Mouse (Mus musculus): ENCODE measurements around the gene Ist1.

Gene Ist1

GRCm38 (mm10) chr8:109693146-109693900 lies at the start of gene Ist1:
Gene Ist1 (minus strand): TSS chr8:109693260.
- under 1% methylated on average over 57 of the region's 57 CpGs for WGBS

GRCm38 (mm10) chr8:109738049-109738380 lies 45.0 kb upstream of the Ist1 start:
- 55% methylated on average over 1 of the region's 1 CpGs for WGBS

- 1% methylated on average over 58 of the region's 59 CpGs for WGBS
These were observed 44.4 kb upstream of the Ist1 start, which contains the start of gene Atxn1l for GRCm38 (mm10) chr8:109737237-109738048. Gene Atxn1l (minus strand): TSS chr8:109737739.

- WGBS = 2% methylated on average over 8 of the region's 8 CpGs
These were observed 43.8 kb upstream of the Ist1 start for GRCm38 (mm10) chr8:109736819-109737218.

GRCm38 (mm10) chr8:109734018-109734417 lies 41.0 kb upstream of the Ist1 start:
- 75% methylated on average over 3 of the region's 3 CpGs for WGBS

GRCm38 (mm10) chr8:109731012-109731411 lies 38.0 kb upstream of the Ist1 start:
- WGBS = 58% methylated on average over 3 of the region's 3 CpGs

- 58% methylated on average over 3 of the region's 3 CpGs for WGBS
These were observed 32.0 kb upstream of the Ist1 start for GRCm38 (mm10) chr8:109725106-109725505.

GRCm38 (mm10) chr8:109714961-109715360 lies 21.9 kb upstream of the Ist1 start:
- 82% methylated on average over 5 of the region's 5 CpGs for WGBS

GRCm38 (mm10) chr8:109712521-109712920 lies 19.5 kb upstream of the Ist1 start:
- WGBS = 63% methylated on average over 1 of the region's 1 CpGs

GRCm38 (mm10) chr8:109707921-109708320 lies 14.9 kb upstream of the Ist1 start:
- WGBS = 92% methylated on average over 4 of the region's 4 CpGs

GRCm38 (mm10) chr8:109706874-109707237 lies 13.8 kb upstream of the Ist1 start:
- WGBS = 3% methylated on average over 2 of the region's 2 CpGs

GRCm38 (mm10) chr8:109706076-109706873 lies 13.2 kb upstream of the Ist1 start:
- 2% methylated on average over 30 of the region's 30 CpGs for WGBS

- WGBS = under 1% methylated on average over 92 of the region's 100 CpGs
These were observed 12.4 kb upstream of the Ist1 start, which contains the start of gene Zfp821 for GRCm38 (mm10) chr8:109705320-109706075. Gene Zfp821 (plus strand): TSS chr8:109705546.

GRCm38 (mm10) chr8:109704565-109705319 lies 11.7 kb upstream of the Ist1 start:
- WGBS = 17% methylated on average over 24 of the region's 24 CpGs

- 91% methylated on average over 3 of the region's 3 CpGs for WGBS
These were observed 5.4 kb upstream of the Ist1 start for GRCm38 (mm10) chr8:109698477-109698876.

GRCm38 (mm10) chr8:109697754-109698153 lies 4.7 kb upstream of the Ist1 start:
- WGBS = 83% methylated on average over 1 of the region's 1 CpGs

- WGBS = 59% methylated on average over 6 of the region's 6 CpGs
These were observed 1.1 kb upstream of the Ist1 start for GRCm38 (mm10) chr8:109694154-109694553.

- under 1% methylated on average over 38 of the region's 38 CpGs for WGBS
These were observed 466 bp downstream of the Ist1 start for GRCm38 (mm10) chr8:109692443-109693145.

GRCm38 (mm10) chr8:109691769-109692168 lies 1.3 kb downstream of the Ist1 start:
- WGBS = 22% methylated on average over 5 of the region's 5 CpGs

GRCm38 (mm10) chr8:109687248-109687647 lies 5.8 kb downstream of the Ist1 start:
- WGBS = 79% methylated on average over 5 of the region's 5 CpGs
